Mouse (Mus musculus): ENCODE measurements around the gene Pik3r5. TPM values are rescaled to one million over a fixed set of nuclear protein-coding genes. Genes with fewer than 3 reads are reported as not detected.

Gene Pik3r5
- polyA plus RNA-seq, 1 experiment, result 9.5 TPM

DNA sequence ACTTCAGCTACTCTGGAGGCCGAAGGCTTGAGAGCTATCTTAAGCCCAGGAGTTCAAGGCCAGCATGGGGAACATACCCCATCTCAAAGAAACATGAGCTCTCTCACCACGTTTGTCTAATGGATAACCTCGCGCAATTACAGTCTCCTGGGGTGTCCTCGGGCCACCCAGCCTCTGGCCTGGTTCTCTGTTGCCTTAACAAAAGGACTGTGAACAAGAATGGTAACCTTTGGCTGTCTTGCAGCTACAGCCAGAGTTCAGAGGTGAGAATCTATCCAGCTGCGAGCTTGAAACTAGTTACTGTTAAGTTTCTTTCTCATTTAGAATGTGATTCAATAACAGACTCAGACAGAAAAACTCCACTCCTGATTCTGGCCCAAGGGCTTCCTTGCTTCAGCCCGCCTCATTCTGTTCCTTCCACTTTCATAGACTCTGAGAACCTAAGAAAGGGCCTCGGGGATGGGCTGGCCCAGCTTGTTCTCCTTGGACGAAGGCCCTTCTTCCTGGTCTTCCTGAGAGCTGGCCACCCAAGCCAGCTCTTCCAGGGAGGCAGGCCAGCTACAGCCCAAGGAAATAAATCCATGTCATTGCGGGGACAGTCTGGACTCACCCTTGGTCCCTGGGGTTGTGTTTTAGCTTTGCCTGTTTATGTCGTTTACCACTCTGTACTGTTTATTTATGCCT is 43.8 kb upstream of the Pik3r5 start:
- no peak for TF ChIP-seq GATA1 (IDR thresholded peaks at IDR 0.05; ENCODE audit: borderline replicate concordance, low read length)
- no peak for TF ChIP-seq FLI1 (IDR thresholded peaks at IDR 0.05; ENCODE audit: low read length)
- Histone ChIP-seq H3K4me1 (peaks cover 41% of the 10 kb centered on the region), H3K9me3 (peaks cover 15% of the 10 kb centered on the region), H3K36me3 (replicated peaks; ENCODE audit: low read length) (no peaks in the 10 kb centered on the region), H3K4me3 (replicated peaks) (no peak overlapping the region), H3K27me3 (replicated peaks) (peaks cover 97% of the 10 kb centered on the region)

DNA sequence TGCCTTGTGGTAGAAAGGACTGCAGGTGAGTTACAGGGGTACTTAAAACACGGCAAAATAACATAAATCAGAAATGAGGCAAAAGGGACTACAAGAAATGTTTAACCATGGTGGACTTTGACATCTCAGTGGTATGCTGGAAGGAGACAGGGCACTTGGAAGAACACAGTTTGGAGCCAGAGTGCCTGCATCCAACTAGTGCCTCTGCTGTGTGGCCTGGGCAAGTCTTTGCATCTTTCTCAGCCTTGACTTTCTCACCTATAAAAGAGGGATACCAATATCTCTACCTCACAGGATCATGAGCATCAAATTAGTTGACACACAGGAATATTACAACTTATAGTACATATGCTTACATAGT is 43.3 kb upstream of the Pik3r5 start:
- no peak for TF ChIP-seq FLI1 (IDR thresholded peaks at IDR 0.05; ENCODE audit: low read length)
- no peak for TF ChIP-seq GATA1 (IDR thresholded peaks at IDR 0.05; ENCODE audit: borderline replicate concordance, low read length)
- no peaks in the 10 kb centered on the region for H3K36me3 ChIP-seq (replicated peaks; ENCODE audit: low read length)
- peaks cover 15% of the 10 kb centered on the region for H3K9me3 ChIP-seq
- peaks cover 41% of the 10 kb centered on the region for H3K4me1 ChIP-seq
- H3K27me3 ChIP-seq (replicated peaks), result peaks cover 95% of the 10 kb centered on the region
- no peak overlapping the region for H3K4me3 ChIP-seq (replicated peaks)

DNA sequence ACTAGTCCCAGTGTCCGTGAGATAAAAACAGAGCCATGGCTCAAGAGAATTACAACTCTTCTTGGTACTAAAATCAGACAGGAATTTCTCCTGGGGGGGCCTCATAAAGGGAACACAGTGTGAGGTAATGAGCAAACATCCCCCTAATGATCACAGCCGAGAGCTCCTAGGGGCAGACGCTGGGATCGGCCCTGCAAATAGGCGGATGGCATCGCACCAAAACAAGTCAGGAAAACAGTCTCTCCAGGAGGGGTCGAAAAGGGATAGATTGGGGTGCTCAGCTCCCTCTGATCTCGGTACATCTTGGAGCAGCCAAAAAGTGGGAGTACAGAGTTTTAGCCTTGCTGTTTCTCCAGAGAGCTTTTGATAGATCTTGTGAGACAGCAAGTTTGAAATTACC is 42.3 kb upstream of the Pik3r5 start:
- Histone ChIP-seq H3K9me3 (peaks cover 15% of the 10 kb centered on the region), H3K4me1 (peaks cover 38% of the 10 kb centered on the region), H3K27me3 (replicated peaks) (peaks cover 96% of the 10 kb centered on the region), H3K36me3 (replicated peaks; ENCODE audit: low read length) (no peaks in the 10 kb centered on the region), H3K4me3 (replicated peaks) (no peak overlapping the region)
- no peak for TF ChIP-seq FLI1 (IDR thresholded peaks at IDR 0.05; ENCODE audit: low read length)
- no peak for TF ChIP-seq GATA1 (IDR thresholded peaks at IDR 0.05; ENCODE audit: borderline replicate concordance, low read length)

DNA sequence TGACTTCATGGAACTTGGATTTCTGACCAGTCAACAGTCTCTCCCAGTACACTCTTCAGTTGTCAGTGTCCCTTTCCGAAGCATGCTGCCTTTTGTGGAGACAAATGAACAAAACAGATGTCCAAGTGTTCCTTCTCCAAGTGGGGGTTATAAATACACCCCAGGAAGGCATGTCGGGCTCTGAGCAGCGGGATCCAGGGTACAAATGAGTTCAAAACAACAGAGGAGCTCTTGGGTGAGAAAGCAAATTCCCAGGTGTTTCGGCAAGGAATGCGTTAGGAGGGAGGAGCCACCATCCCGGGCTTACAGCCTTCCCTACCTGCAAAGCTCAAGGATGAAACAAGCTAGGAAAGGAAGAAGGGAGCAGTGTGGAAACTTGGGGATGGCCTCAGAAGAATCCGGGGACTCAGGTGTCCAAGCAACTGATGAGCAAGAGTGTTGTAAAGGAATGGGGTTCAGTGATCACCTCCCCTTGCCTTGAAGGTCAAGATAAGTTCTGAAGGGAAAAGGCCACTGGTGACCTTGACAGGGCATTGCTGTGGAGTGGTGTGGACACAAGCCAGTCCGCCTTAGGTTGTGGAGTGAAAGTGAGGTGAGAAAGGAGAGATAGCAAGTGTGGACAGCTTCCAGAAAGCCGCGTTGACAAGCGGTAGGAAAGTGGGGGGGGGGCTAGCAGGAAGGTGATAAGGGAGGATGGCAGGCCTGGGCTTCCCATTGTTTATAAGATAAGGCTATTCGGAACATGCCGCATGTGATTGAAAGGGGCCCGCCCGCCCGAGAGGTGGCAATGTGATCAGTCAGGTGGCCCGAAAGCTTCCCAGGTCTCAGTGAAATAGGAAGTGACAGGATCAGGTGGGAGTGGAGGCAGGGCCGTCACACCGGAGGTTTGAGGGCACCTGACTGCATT is 41.3 kb upstream of the Pik3r5 start:
- Histone ChIP-seq H3K9me3 (peaks cover 15% of the 10 kb centered on the region), H3K27me3 (replicated peaks) (peaks cover 94% of the 10 kb centered on the region), H3K4me3 (replicated peaks) (no peak overlapping the region), H3K36me3 (replicated peaks; ENCODE audit: low read length) (no peaks in the 10 kb centered on the region), H3K4me1 (peaks cover 28% of the 10 kb centered on the region)
- TF ChIP-seq GATA1 (IDR thresholded peaks at IDR 0.05; ENCODE audit: borderline replicate concordance, low read length) (no peak), FLI1 (IDR thresholded peaks at IDR 0.05; ENCODE audit: low read length) (no peak)

DNA sequence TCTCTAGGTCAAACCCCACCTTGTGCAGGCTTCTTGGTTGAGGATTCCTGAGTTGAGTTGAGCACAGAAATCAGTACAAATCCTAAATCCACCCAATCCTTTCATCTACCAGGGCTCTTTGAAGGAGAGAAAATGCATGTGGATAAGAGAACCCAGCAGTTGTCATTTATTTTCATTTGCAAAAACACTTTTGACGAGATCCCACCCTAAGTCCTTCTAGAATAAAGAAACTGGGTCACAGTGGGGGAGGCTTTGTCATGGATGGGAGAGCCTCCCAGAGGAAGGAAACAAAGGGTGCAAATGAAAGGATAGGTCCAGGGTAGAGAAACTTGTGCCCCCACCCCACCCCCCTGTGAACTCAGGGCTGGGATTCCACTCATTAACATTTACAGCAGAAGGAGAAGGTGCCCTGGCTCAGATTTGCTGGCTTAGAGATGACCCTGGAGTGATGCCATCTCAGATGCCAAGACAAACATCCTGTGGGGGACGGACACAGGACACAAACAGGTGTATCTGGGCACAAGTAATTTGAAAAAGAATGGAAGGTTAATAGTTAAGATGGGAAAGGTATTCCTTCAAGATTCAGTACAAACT is 37.9 kb upstream of the Pik3r5 start:
- Histone ChIP-seq H3K36me3 (replicated peaks; ENCODE audit: low read length) (no peaks in the 10 kb centered on the region), H3K27me3 (replicated peaks) (peaks cover 94% of the 10 kb centered on the region), H3K9me3 (peaks cover 21% of the 10 kb centered on the region), H3K4me3 (replicated peaks) (no peak overlapping the region), H3K4me1 (peaks cover 14% of the 10 kb centered on the region)
- TF ChIP-seq FLI1 (IDR thresholded peaks at IDR 0.05; ENCODE audit: low read length) (no peak), GATA1 (IDR thresholded peaks at IDR 0.05; ENCODE audit: borderline replicate concordance, low read length) (no peak)

DNA sequence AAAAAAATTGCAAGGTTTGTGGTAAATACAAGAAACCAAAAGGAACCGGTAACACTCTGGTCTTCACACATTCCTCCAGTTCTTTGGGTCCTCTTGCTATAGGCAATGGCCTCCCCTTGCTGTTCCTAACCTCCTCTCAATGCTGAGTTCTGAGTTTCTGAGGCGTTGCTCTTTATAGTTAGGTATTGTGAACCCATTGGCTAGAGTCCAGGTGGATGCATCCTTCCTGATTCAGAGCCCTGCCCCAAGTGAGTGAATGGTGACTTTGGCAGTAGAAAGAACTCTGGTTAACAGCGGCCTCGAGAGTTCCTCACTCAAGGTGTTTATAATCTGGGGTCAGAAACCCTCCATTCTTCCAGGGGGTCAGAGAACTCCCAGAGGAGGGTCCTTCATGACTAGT is 37.2 kb upstream of the Pik3r5 start:
- TF ChIP-seq FLI1 (IDR thresholded peaks at IDR 0.05; ENCODE audit: low read length) (no peak), GATA1 (IDR thresholded peaks at IDR 0.05; ENCODE audit: borderline replicate concordance, low read length) (no peak)
- Histone ChIP-seq H3K9me3 (peaks cover 21% of the 10 kb centered on the region), H3K4me3 (replicated peaks) (no peak overlapping the region), H3K27me3 (replicated peaks) (peaks cover 95% of the 10 kb centered on the region), H3K36me3 (replicated peaks; ENCODE audit: low read length) (no peaks in the 10 kb centered on the region), H3K4me1 (peaks cover 17% of the 10 kb centered on the region)

DNA sequence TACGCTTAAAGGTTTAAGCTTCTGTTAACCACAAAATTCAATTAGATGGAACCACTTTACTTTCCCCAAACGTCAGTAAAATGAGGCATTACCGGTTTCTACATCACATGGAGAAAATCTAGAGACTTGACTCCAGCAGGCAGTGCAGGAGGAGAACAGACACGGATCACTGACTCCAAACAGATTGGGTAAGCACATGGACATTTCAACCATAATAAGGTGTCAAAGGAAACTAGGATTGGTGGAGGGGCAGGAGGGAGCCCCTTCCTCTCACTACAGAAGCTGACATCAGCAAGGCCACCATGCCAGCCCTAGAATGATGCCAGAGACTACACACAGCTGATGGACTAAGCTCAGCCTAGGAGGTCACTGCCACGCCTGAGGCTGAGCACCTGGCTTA is 36.4 kb upstream of the Pik3r5 start:
- Histone ChIP-seq H3K27me3 (replicated peaks) (peaks cover 97% of the 10 kb centered on the region), H3K9me3 (peaks cover 23% of the 10 kb centered on the region), H3K36me3 (replicated peaks; ENCODE audit: low read length) (no peaks in the 10 kb centered on the region), H3K4me1 (peaks cover 22% of the 10 kb centered on the region), H3K4me3 (replicated peaks) (no peak overlapping the region)
- no peak for TF ChIP-seq FLI1 (IDR thresholded peaks at IDR 0.05; ENCODE audit: low read length)
- TF ChIP-seq GATA1 (IDR thresholded peaks at IDR 0.05; ENCODE audit: borderline replicate concordance, low read length), result no peak

DNA sequence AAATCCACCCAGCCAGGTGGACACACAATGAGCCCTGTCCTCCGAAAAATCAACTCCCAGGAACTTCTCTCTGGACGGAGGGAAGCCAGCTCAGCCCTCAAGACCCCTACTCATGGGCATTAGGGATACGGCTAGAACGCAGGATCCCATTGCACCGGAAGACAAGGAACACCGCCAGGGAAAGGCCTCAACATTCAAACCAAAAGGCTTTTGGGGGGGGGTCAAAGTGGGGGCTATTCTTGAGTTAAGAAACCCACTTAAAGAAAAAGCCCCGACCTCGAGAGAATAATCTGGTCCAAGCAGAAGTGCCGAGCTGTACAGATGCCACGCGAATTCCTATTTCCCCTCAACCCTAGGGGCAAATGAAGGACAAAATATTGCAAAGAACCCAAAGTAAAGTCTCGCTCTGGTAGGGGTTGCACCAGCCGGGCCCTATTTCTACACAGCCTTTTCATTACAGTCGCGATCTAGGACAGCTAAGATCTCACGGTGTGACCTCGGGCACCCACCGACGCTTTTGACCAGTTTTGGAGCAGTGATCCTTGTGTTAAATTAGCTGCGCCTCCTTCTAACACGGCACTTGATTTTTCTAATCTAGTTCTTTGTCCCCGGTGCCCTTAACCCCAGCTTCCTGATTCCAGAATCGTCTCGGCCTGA is 32.9 kb upstream of the Pik3r5 start:
- peaks cover 10% of the 10 kb centered on the region; the same call in 1 of the 2 replicates for H3K9me3 ChIP-seq
- H3K4me1 ChIP-seq, result peaks cover 15% of the 10 kb centered on the region
- peaks cover 97% of the 10 kb centered on the region for H3K27me3 ChIP-seq (replicated peaks)
- H3K36me3 ChIP-seq (replicated peaks; ENCODE audit: low read length), result no peaks in the 10 kb centered on the region
- TF ChIP-seq GATA1 (IDR thresholded peaks at IDR 0.05; ENCODE audit: borderline replicate concordance, low read length), result no peak
- TF ChIP-seq FLI1 (IDR thresholded peaks at IDR 0.05; ENCODE audit: low read length), result no peak
- no peak overlapping the region for H3K4me3 ChIP-seq (replicated peaks)

DNA sequence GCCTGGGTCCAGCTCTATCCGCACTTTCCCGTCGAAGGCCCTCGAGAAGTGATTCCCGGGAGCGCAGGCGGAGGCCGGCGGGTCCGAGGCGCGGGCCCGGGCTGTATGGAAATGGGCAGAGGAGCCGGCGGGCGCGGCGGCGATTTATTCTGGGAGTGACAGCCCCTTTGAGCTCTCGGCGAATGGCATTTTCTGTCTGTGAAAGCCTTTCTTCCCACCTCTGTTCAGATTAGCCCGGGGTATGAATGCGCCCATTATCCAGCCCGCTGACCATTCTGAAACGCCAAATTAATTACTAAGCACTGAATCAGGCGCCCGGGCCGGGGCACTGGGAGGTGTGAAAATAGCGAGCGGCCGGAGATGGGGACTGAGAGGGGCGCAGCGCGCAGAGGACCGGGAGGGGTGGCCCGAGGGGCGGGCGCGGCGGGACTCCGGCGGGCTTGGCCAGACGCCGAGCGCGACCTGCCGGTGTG is 32.3 kb upstream of the Pik3r5 start:
- peaks cover 15% of the 10 kb centered on the region for H3K4me1 ChIP-seq
- TF ChIP-seq GATA1 (IDR thresholded peaks at IDR 0.05; ENCODE audit: borderline replicate concordance, low read length), result no peak
- TF ChIP-seq FLI1 (IDR thresholded peaks at IDR 0.05; ENCODE audit: low read length), result no peak
- H3K36me3 ChIP-seq (replicated peaks; ENCODE audit: low read length), result no peaks in the 10 kb centered on the region
- peaks cover 10% of the 10 kb centered on the region; the same call in 1 of the 2 replicates for H3K9me3 ChIP-seq
- H3K4me3 ChIP-seq (replicated peaks), result no peak overlapping the region
- H3K27me3 ChIP-seq (replicated peaks), result peaks cover 96% of the 10 kb centered on the region
